Mouse (Mus musculus): ENCODE data around the gene Celf1.

The Celf1 gene

GRCm38 (mm10) chr2:90965466-90966080, 25.4 kb downstream of the Celf1 start:
- TF ChIP-seq GATA4 (IDR thresholded peaks at IDR 0.05; ENCODE audit: insufficient replicate concordance, low read length): no peak

DNA sequence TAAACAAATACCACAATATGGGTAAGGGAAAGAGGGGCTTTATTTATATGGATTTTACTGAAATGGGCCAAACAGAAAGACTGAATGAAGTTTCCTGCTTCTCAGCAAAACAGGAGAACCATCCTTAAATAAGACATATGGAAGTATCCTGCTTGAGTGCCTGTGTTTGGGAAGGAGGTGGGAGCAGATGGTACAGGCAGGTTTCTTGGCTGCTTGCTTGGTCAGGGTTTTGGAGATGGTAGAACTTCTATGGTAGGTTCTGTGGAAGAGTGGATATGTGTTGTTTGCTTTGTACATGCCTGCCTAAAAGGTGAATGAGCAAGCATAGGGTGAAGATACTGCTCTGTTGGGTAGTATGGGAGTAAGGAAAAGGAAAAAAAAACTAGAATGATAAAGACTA, 30.4 kb downstream of the Celf1 start:
- no peak for TF ChIP-seq GATA4 (IDR thresholded peaks at IDR 0.05; ENCODE audit: insufficient replicate concordance, low read length)

- no peak for TF ChIP-seq GATA4 (IDR thresholded peaks at IDR 0.05; ENCODE audit: insufficient replicate concordance, low read length)
These were observed 33.9 kb downstream of the Celf1 start for GRCm38 (mm10) chr2:90974101-90974500.

DNA sequence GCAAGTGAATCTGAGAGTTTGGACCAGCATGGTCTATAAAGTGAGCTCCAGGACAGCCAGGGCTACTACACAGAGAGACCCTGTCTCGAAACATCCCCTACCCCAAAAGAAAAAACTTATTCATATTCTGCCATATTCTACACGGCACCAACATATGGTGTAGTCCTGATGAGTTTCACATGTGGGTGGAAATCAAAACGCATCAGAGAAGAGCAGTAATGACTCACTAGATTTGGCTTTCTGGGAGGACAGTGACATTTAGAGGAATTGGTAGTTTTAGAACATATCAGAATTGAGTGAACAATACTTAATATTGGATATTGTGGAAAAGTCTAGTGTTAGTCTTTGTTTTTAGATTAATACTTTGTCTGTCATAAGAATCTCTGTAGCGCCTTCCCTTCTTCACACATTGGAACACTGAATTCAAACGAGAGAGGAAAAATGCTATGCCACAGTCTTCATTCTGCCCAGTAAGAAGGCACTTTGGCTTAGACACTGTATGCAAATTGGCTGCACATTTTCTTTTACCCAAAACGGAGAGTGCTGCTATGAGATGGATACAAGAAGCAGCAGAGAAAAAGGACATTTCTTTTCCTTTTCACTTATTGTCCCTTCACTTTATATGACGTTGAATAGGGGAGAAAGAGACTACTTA, 35.1 kb downstream of the Celf1 start:
- no peak for TF ChIP-seq GATA4 (IDR thresholded peaks at IDR 0.05; ENCODE audit: insufficient replicate concordance, low read length)

DNA sequence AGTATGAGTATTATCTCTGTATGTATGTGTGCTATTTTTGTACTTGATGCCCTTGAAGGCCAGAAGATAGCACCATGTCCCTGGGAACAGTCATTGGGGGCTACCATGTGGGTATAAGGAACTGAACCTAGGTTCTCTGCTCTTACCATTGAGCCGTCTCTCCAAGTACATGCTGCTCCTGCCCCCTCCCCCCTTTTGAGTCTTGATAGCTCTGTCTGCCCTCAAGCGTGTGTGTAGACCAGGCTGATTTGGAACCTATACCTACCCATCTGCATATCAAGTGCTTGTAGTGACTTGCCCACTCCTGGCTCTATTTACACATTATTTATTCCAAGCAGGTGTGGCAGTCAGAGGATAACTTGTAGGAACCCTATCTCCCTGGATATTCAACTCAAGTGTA, 36.4 kb downstream of the Celf1 start:
- no peak for TF ChIP-seq GATA4 (IDR thresholded peaks at IDR 0.05; ENCODE audit: insufficient replicate concordance, low read length)

DNA sequence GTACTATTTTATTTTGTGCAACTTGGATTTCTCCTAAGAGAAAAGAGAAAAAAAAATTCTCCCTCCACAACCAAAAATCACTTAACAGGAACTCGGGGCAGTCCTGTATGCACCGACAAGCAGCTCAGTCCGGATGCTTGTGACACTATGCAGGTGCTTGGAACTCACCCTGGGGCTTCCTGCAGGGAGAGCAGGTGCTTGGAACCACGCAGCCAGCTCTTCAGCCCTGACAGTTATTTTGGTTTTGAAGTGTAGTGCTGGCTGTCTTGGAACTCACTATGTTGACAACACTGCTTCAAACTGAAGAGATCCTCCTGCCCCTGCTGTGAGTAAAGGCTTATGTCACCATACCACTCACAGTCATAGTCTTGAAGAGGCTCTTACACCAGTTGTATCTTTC, 37.1 kb downstream of the Celf1 start:
- TF ChIP-seq GATA4 (IDR thresholded peaks at IDR 0.05; ENCODE audit: insufficient replicate concordance, low read length): no peak

DNA sequence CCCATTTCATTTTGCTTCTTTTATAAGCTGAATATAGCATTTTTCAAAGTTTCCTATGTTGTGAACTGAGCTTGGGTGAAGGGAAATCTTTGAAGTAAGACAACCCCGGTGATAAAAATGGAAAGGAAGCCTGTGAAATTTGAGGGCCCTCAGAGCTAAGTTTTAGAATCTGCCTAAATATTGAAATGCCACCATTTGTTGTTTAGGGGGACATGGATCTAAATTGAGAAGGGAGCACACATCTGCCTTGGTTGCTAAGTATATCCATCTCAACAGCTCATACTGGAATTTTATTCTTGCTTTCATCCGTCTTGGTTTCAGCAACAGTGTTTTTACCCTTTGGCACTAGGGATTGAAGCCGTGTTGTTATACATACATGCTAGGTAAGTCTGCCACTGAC, 45.9 kb downstream of the Celf1 start:
- TF ChIP-seq GATA4 (IDR thresholded peaks at IDR 0.05; ENCODE audit: insufficient replicate concordance, low read length): no peak

- no peak for TF ChIP-seq GATA4 (IDR thresholded peaks at IDR 0.05; ENCODE audit: insufficient replicate concordance, low read length)
These were observed 68.4 kb downstream of the Celf1 start for GRCm38 (mm10) chr2:91008536-91008935.

DNA sequence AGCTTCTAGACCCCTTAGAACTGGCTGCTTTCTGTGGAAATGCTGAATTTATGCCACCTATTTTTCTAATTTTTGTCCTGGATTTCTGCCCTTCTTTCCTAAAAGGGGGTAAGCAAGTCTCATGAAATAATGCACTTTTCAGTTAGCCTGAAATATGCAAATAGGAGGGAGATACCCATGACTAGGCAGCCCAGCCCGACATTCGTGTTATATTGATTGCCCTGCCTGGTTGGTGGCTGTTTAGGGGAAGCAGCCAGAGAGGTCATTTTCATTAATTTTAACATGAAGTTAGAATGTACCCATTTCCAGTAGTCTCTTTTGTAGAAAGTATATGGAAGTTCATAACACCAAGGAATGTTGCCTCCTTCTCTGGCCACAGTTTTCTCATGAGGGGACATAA, 73.7 kb downstream of the Celf1 start:
- TF ChIP-seq GATA4 (IDR thresholded peaks at IDR 0.05; ENCODE audit: insufficient replicate concordance, low read length): no peak

DNA sequence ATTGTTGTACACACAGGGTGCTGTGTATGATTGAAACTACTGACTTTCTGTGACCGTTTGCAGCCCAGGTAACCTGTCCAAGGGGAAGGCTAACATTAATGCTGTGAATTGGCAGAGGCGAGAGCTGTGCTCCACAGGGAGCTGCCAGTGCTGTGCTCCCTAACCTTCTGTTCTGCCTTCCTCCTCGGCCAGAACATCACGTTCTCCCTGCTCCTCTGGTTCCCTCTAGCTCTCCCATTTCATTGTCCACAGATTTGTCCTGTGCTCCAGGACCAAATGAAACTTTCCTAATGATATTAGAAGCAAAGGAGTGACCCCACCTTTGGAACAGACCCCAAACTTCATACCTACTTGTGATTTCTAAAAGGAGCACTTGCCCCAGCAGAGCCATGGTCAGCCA, 75.2 kb downstream of the Celf1 start:
- TF ChIP-seq GATA4 (IDR thresholded peaks at IDR 0.05; ENCODE audit: insufficient replicate concordance, low read length): no peak

GRCm38 (mm10) chr2:91018061-91018788, 78.0 kb downstream of the Celf1 start:
- no peak for TF ChIP-seq GATA4 (IDR thresholded peaks at IDR 0.05; ENCODE audit: insufficient replicate concordance, low read length)

DNA sequence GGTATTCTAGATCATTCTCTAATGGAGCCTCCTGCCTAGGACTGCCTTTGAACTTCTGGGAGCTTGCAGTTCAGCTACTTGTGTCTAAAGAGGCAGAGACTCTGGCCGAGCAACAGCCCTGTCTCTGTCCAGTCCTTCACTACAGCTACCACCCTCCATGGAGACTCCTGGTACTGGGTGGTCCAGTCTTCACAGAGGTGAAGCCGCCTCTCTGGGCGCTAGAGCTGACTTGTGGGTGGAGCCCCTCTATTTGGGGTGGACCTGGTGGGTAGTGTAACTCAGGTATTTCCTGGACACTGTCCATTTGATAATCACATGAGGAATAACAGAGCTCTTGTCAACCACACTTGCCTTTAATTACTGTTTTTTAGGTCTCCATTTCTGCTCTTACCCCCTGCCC, 79.7 kb downstream of the Celf1 start:
- no peak for TF ChIP-seq GATA4 (IDR thresholded peaks at IDR 0.05; ENCODE audit: insufficient replicate concordance, low read length)

DNA sequence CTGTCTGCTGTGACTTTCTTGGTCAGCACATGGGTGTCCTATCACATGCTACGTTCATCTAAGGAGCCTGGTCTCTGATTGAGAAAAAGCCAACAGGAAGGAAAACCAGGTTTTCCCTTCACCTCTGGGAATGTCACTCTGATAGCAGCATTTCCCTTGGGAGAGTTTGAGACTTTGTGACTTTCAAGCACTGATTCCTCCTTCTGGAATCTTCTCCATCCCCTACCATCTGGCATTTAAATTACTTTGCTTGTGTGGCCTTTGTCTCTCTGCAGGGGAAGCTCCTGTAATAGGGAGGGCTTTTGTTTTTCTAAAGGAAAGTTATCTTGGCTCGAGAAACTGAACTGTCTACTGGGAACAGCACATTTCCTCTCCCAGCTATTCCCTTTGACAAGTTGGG, 82.9 kb downstream of the Celf1 start:
- TF ChIP-seq GATA4 (IDR thresholded peaks at IDR 0.05; ENCODE audit: insufficient replicate concordance, low read length): peak; percentile 39; the same call in 1 of the 2 replicates

GRCm38 (mm10) chr2:91023956-91024355, 83.8 kb downstream of the Celf1 start:
- no peak for TF ChIP-seq GATA4 (IDR thresholded peaks at IDR 0.05; ENCODE audit: insufficient replicate concordance, low read length)

GRCm38 (mm10) chr2:91025081-91025516, 84.9 kb downstream of the Celf1 start:
- TF ChIP-seq GATA4 (IDR thresholded peaks at IDR 0.05; ENCODE audit: insufficient replicate concordance, low read length): no peak

DNA sequence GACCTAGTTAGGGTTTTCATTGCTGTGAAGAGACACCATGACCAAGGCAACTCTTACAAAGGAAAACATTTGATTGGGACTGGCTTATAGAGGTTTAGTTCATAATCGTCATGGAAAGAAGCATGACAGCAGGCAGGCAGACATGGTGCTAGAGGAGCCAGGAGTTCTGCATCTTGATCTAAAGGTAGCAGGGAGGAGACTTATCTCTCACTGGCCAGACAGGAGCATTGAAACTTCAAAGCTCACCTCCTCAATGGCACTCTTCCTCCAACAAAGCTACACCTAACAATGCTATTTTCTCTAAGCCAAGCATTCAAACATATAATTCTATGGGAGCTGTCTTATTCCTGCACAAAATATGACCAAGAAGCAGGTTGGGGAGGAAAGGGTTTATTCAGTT, 86.3 kb downstream of the Celf1 start:
- TF ChIP-seq GATA4 (IDR thresholded peaks at IDR 0.05; ENCODE audit: insufficient replicate concordance, low read length): no peak
